Mouse (Mus musculus): Measurements from ENCODE around the gene Lurap1l. TPM values are rescaled to one million over a fixed set of nuclear protein-coding genes. Genes with fewer than 3 reads are reported as not detected.

The Lurap1l gene
- total RNA-seq (2014; rRNA removed) (10.0 and 13.5 TPM in 2 replicates), polyA plus RNA-seq (2015; fragmentation: Nextera tagmentation; extraction: Ambion mirVana) (9.1 and 9.5 TPM in 2 replicates)

- Histone ChIP-seq H3K27ac (peak within 1 kb of the TSS; percentile 95), H3K9ac (replicated peaks; ENCODE audit: low read length) (peak within 1 kb of the TSS; percentile 86), H3K4me3 (ENCODE audit: low read length) (peak within 1 kb of the TSS; percentile 81), H3K4me2 (ENCODE audit: low read depth, low read length) (peak within 1 kb of the TSS; percentile 78), H3K9me3 (ENCODE audit: low read length) (no peaks in the 10 kb centered on the region), H3K36me3 (ENCODE audit: insufficient read depth, low read length) (no peaks in the 10 kb centered on the region), H3K27me3 (ENCODE audit: insufficient read depth, low read length) (no peaks in the 10 kb centered on the region), H3K4me1 (ENCODE audit: insufficient read depth, low read length) (peaks cover 6% of the 10 kb centered on the region; the same call in 1 of the 2 replicates)
- no peak for TF ChIP-seq CTCF (IDR thresholded peaks at IDR 0.05; ENCODE audit: low read depth)
- ATAC-seq (peak; percentile 41), DNase-seq (ENCODE audit: low spot score) (peak; percentile 80)
- WGBS, result under 1% methylated on average over 10 of the region's 10 CpGs
Measured at GRCm38 (mm10) chr4:80910481-80910870, at the start of gene Lurap1l. Gene Lurap1l, plus strand, starts transcription at chr4:80910646.

- no peaks in the 10 kb centered on the region for H3K9me3 ChIP-seq (ENCODE audit: low read length)
- no peaks in the 10 kb centered on the region for H3K27me3 ChIP-seq (ENCODE audit: insufficient read depth, low read length)
- H3K4me1 ChIP-seq (ENCODE audit: insufficient read depth, low read length), result no peaks in the 10 kb centered on the region
- H3K4me3 ChIP-seq (ENCODE audit: low read length), result no peak overlapping the region
- ATAC-seq, result no peak
- no peak for TF ChIP-seq CTCF (IDR thresholded peaks at IDR 0.05; ENCODE audit: low read depth)
- DNase-seq (ENCODE audit: low spot score), result peak; percentile 42
- WGBS, result 57% methylated on average over 9 of the region's 9 CpGs
- no peak overlapping the region for H3K9ac ChIP-seq (replicated peaks; ENCODE audit: low read length)
- no peaks in the 10 kb centered on the region for H3K36me3 ChIP-seq (ENCODE audit: insufficient read depth, low read length)
- peak overlapping the region; percentile 29; the same call in 1 of the 2 replicates for H3K4me2 ChIP-seq (ENCODE audit: low read depth, low read length)
- no peak overlapping the region for H3K27ac ChIP-seq
Measured at GRCm38 (mm10) chr4:80862962-80863361, 47.5 kb upstream of the Lurap1l start.

- ATAC-seq, result no peak
- 50% methylated on average over 7 of the region's 7 CpGs for WGBS
- Histone ChIP-seq H3K9me3 (ENCODE audit: low read length) (no peaks in the 10 kb centered on the region), H3K27me3 (ENCODE audit: insufficient read depth, low read length) (no peaks in the 10 kb centered on the region), H3K4me2 (ENCODE audit: low read depth, low read length) (no peak overlapping the region), H3K36me3 (ENCODE audit: insufficient read depth, low read length) (no peaks in the 10 kb centered on the region), H3K4me3 (ENCODE audit: low read length) (no peak overlapping the region), H3K9ac (replicated peaks; ENCODE audit: low read length) (no peak overlapping the region), H3K27ac (no peak overlapping the region), H3K4me1 (ENCODE audit: insufficient read depth, low read length) (no peaks in the 10 kb centered on the region)
- no peak for DNase-seq (ENCODE audit: low spot score)
- TF ChIP-seq CTCF (IDR thresholded peaks at IDR 0.05; ENCODE audit: low read depth), result no peak
Measured at GRCm38 (mm10) chr4:80863906-80864305, 46.5 kb upstream of the Lurap1l start.

- H3K9ac ChIP-seq (replicated peaks; ENCODE audit: low read length), result peak overlapping the region; percentile 43
- DNase-seq (ENCODE audit: low spot score), result peak; percentile 86
- no peaks in the 10 kb centered on the region for H3K9me3 ChIP-seq (ENCODE audit: low read length)
- TF ChIP-seq CTCF (IDR thresholded peaks at IDR 0.05; ENCODE audit: low read depth), result peak; percentile 37; the same call in 1 of the 2 replicates
- H3K4me3 ChIP-seq (ENCODE audit: low read length), result peak overlapping the region; percentile 32
- H3K27ac ChIP-seq, result peak overlapping the region; percentile 66; the same call in 1 of the 2 replicates
- H3K4me1 ChIP-seq (ENCODE audit: insufficient read depth, low read length), result no peaks in the 10 kb centered on the region
- H3K36me3 ChIP-seq (ENCODE audit: insufficient read depth, low read length), result no peaks in the 10 kb centered on the region
- WGBS, result under 1% methylated on average over 17 of the region's 17 CpGs
- H3K4me2 ChIP-seq (ENCODE audit: low read depth, low read length), result peak overlapping the region; percentile 68
- peak; percentile 92 for ATAC-seq
- H3K27me3 ChIP-seq (ENCODE audit: insufficient read depth, low read length), result no peaks in the 10 kb centered on the region
Measured at GRCm38 (mm10) chr4:80864511-80864922, 45.9 kb upstream of the Lurap1l start.

- Histone ChIP-seq H3K9ac (replicated peaks; ENCODE audit: low read length) (no peak overlapping the region), H3K4me2 (ENCODE audit: low read depth, low read length) (no peak overlapping the region), H3K27me3 (ENCODE audit: insufficient read depth, low read length) (no peaks in the 10 kb centered on the region), H3K27ac (no peak overlapping the region), H3K4me1 (ENCODE audit: insufficient read depth, low read length) (no peaks in the 10 kb centered on the region), H3K36me3 (ENCODE audit: insufficient read depth, low read length) (no peaks in the 10 kb centered on the region), H3K9me3 (ENCODE audit: low read length) (no peaks in the 10 kb centered on the region), H3K4me3 (ENCODE audit: low read length) (no peak overlapping the region)
- DNase-seq (ENCODE audit: low spot score), result peak; percentile 81
- peak; percentile 81 for TF ChIP-seq CTCF (IDR thresholded peaks at IDR 0.05; ENCODE audit: low read depth)
- 17% methylated on average over 5 of the region's 5 CpGs for WGBS
- ATAC-seq, result peak; percentile 80
Measured at GRCm38 (mm10) chr4:80866065-80866464, 44.4 kb upstream of the Lurap1l start.

- Histone ChIP-seq H3K4me1 (ENCODE audit: insufficient read depth, low read length) (no peaks in the 10 kb centered on the region), H3K9me3 (ENCODE audit: low read length) (no peaks in the 10 kb centered on the region), H3K9ac (replicated peaks; ENCODE audit: low read length) (no peak overlapping the region), H3K4me3 (ENCODE audit: low read length) (no peak overlapping the region), H3K4me2 (ENCODE audit: low read depth, low read length) (no peak overlapping the region), H3K27me3 (ENCODE audit: insufficient read depth, low read length) (no peaks in the 10 kb centered on the region), H3K27ac (no peak overlapping the region), H3K36me3 (ENCODE audit: insufficient read depth, low read length) (no peaks in the 10 kb centered on the region)
- ATAC-seq (no peak), DNase-seq (ENCODE audit: low spot score) (no peak)
- 56% methylated on average over 2 of the region's 2 CpGs for WGBS
- TF ChIP-seq CTCF (IDR thresholded peaks at IDR 0.05; ENCODE audit: low read depth), result peak; percentile 49
Measured at GRCm38 (mm10) chr4:80869598-80869997, 40.8 kb upstream of the Lurap1l start.

- peak; percentile 66 for TF ChIP-seq CTCF (IDR thresholded peaks at IDR 0.05; ENCODE audit: low read depth)
Measured at GRCm38 (mm10) chr4:80872847-80873644, 37.4 kb upstream of the Lurap1l start.

More at GRCm38 (mm10) chr4:80872847-80873644, 37.4 kb upstream of the Lurap1l start:
- no peaks in the 10 kb centered on the region for H3K36me3 ChIP-seq (ENCODE audit: insufficient read depth, low read length)
- H3K27me3 ChIP-seq (ENCODE audit: insufficient read depth, low read length), result no peaks in the 10 kb centered on the region
- 39% methylated on average over 6 of the region's 6 CpGs for WGBS
- DNase-seq (ENCODE audit: low spot score) (peak; percentile 83), ATAC-seq (0 out of 2 replicates have a peak, but pooled peaks have one; percentile 45)
- no peak overlapping the region for H3K4me3 ChIP-seq (ENCODE audit: low read length)
- no peak overlapping the region for H3K27ac ChIP-seq
- H3K4me1 ChIP-seq (ENCODE audit: insufficient read depth, low read length), result no peaks in the 10 kb centered on the region
- no peak overlapping the region for H3K9ac ChIP-seq (replicated peaks; ENCODE audit: low read length)
- H3K9me3 ChIP-seq (ENCODE audit: low read length), result no peaks in the 10 kb centered on the region
- H3K4me2 ChIP-seq (ENCODE audit: low read depth, low read length), result no peak overlapping the region
